Mouse (Mus musculus): ENCODE results near the gene Ccdc182.

DNA sequence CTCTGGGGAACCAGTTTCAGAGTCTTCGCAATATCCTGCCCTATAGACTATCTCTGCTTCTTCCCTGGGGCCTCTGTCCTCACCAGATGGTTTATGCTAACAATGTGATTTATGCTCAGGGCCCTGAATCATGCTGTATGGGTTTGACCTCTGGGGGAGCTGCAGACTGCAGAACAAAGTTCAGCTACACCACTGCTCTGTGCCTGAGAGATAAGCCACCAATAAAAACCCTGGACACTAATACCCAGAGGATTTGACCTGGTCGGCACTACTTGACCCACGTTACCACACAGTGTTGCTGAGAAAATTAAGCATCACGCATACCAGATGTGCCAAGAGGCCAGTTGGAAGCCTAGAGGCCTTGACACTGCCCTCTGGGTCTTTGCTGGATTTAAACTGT lies 3.7 kb downstream of the Ccdc182 start:
- TF ChIP-seq EP300 (IDR thresholded peaks at IDR 0.05; ENCODE audit: low read depth) (no peak), CTCF (IDR thresholded peaks at IDR 0.05; ENCODE audit: low read depth) (peak; percentile 49)
